Mouse (Mus musculus) stomach, embryonic 14.5 days (tissue): ENCODE data around the gene Emc6. TPM values are rescaled to one million over a fixed set of nuclear protein-coding genes. Genes with fewer than 3 reads are reported as not detected.

Experiments
- ATAC-seq: fragments of 200-750 bp; cut with Nextera tagmentation; 2 replicates; pipeline ENCODE4 v1.8.0; 2017; ENCODE audit warnings: low read depth, moderate TSS enrichment; ENCODE audit not compliant: insufficient number of reproducible peaks, insufficient read depth, low FRiP score
- H3K27ac ChIP-seq: fragments of 300-500 bp; sonication (generic); 2 replicates; pipeline ENCODE4 v1.5.1; 2014; ENCODE audit warnings: mild to moderate bottlenecking, low read length, moderate library complexity, mixed read lengths
- H3K27me3 ChIP-seq: fragments of 300-500 bp; sonication (generic); 2 replicates; pipeline ENCODE4 v1.6.1; 2014; ENCODE audit warnings: low read length, control low read depth, mixed read lengths; ENCODE audit not compliant: control insufficient read depth, insufficient read depth
- H3K36me3 ChIP-seq: fragments of 300-500 bp; sonication (generic); 2 replicates; pipeline ENCODE4 v1.6.1; 2014; ENCODE audit warnings: mild to moderate bottlenecking, control low read depth, low read length, moderate library complexity, mixed read lengths; ENCODE audit not compliant: control insufficient read depth, insufficient read depth
- H3K4me1 ChIP-seq: fragments of 300-500 bp; sonication (generic); 2 replicates; pipeline ENCODE4 v1.6.1; 2014; ENCODE audit warnings: low read length, control low read depth, mixed read lengths; ENCODE audit not compliant: control insufficient read depth, insufficient read depth
- H3K4me2 ChIP-seq: fragments of 300-500 bp; sonication (generic); replicated peaks from 2 replicates; pipeline ENCODE4 v1.6.1; 2014; ENCODE audit warnings: low read depth, low read length, control low read depth
- H3K4me3 ChIP-seq: fragments of 300-500 bp; sonication (generic); 2 replicates; pipeline ENCODE4 v1.5.1; 2014; ENCODE audit warnings: low read depth, low read length, control low read depth
- H3K9ac ChIP-seq: fragments of 300-500 bp; sonication (generic); replicated peaks from 2 replicates; pipeline ENCODE4 v1.6.1; 2014; ENCODE audit warnings: low read depth, mild to moderate bottlenecking, control low read depth, low read length, moderate library complexity, mixed read lengths
- H3K9me3 ChIP-seq: fragments of 300-500 bp; sonication (generic); 2 replicates; pipeline ENCODE4 v1.6.1; 2016; ENCODE audit warnings: low read depth, low read length, control low read depth; ENCODE audit not compliant: control insufficient read depth
- WGBS: fragments of 180-500 bp; shearing (Covaris S2); extraction: QIAGEN DNeasy Blood & Tissue Kit; methylation state at CpG from one replicate; pipeline ENCODE4 v1.1.7; 2014; 5-methylcytosine and 5-hydroxymethylcytosine counted together
- polyA plus RNA-seq: library from polyadenylated mRNA; unstranded; fragments of >200 nt; fragmentation: Nextera tagmentation; extraction: Ambion mirVana; gene quantifications from 2 replicates; pipeline ENCODE4 v1.2.1, GENCODE M21; 2014

The Emc6 gene
- polyA plus RNA-seq, 1 experiment from 2014 or later, result 116 TPM

GRCm38 (mm10) chr11:73205194-73205593, 28.4 kb upstream of the Emc6 start:
- Histone ChIP-seq H3K36me3 (no peaks in the 10 kb centered on the region), H3K4me2 (no peak overlapping the region), H3K9me3 (no peaks in the 10 kb centered on the region), H3K9ac (no peak overlapping the region), H3K27ac (no peak overlapping the region), H3K4me1 (no peaks in the 10 kb centered on the region), H3K4me3 (no peak overlapping the region), H3K27me3 (no peaks in the 10 kb centered on the region)
- 69% methylated on average over 7 of the region's 7 CpGs for WGBS
- ATAC-seq, result no peak

- no peak overlapping the region for H3K9ac ChIP-seq
- no peaks in the 10 kb centered on the region for H3K27me3 ChIP-seq
- H3K4me2 ChIP-seq, result no peak overlapping the region
- no peaks in the 10 kb centered on the region for H3K36me3 ChIP-seq
- no peaks in the 10 kb centered on the region for H3K9me3 ChIP-seq
- ATAC-seq, result no peak
- no peak overlapping the region for H3K4me3 ChIP-seq
- no peak overlapping the region for H3K27ac ChIP-seq
- no peaks in the 10 kb centered on the region; the same call in 1 of the 2 replicates for H3K4me1 ChIP-seq
- 83% methylated on average over 8 of the region's 8 CpGs for WGBS
Measured at GRCm38 (mm10) chr11:73203895-73204294, 27.1 kb upstream of the Emc6 start.

GRCm38 (mm10) chr11:73201597-73201996, 24.8 kb upstream of the Emc6 start:
- Histone ChIP-seq H3K4me3 (no peak overlapping the region), H3K9ac (no peak overlapping the region), H3K4me2 (no peak overlapping the region), H3K36me3 (no peaks in the 10 kb centered on the region), H3K27me3 (no peaks in the 10 kb centered on the region), H3K9me3 (no peaks in the 10 kb centered on the region), H3K4me1 (peaks cover 5% of the 10 kb centered on the region), H3K27ac (no peak overlapping the region)
- ATAC-seq, result no peak
- WGBS, result 34% methylated on average over 4 of the region's 4 CpGs

- Histone ChIP-seq H3K36me3 (no peaks in the 10 kb centered on the region), H3K9ac (no peak overlapping the region), H3K27ac (no peak overlapping the region), H3K4me1 (peaks cover 5% of the 10 kb centered on the region), H3K9me3 (no peaks in the 10 kb centered on the region), H3K4me2 (no peak overlapping the region), H3K4me3 (no peak overlapping the region), H3K27me3 (no peaks in the 10 kb centered on the region)
- 66% methylated on average over 2 of the region's 2 CpGs for WGBS
- no peak for ATAC-seq
Measured at GRCm38 (mm10) chr11:73201021-73201420, 24.2 kb upstream of the Emc6 start.

- no peak overlapping the region for H3K27ac ChIP-seq
- H3K36me3 ChIP-seq, result no peaks in the 10 kb centered on the region; the same call in 1 of the 2 replicates
- peak overlapping the region; percentile 73 for H3K4me3 ChIP-seq
- no peaks in the 10 kb centered on the region for H3K27me3 ChIP-seq
- 1% methylated on average over 12 of the region's 12 CpGs for WGBS
- no peaks in the 10 kb centered on the region for H3K9me3 ChIP-seq
- peak overlapping the region; percentile 95 for H3K4me2 ChIP-seq
- peak overlapping the region; percentile 57 for H3K9ac ChIP-seq
- H3K4me1 ChIP-seq, result peaks cover 5% of the 10 kb centered on the region
- no peak for ATAC-seq
Measured at GRCm38 (mm10) chr11:73199879-73200278, 23.0 kb upstream of the Emc6 start.

GRCm38 (mm10) chr11:73199230-73199712, 22.4 kb upstream of the Emc6 start, which contains the start of gene Shpk:
Gene Shpk (plus strand): TSS chr11:73199460.
- peak; percentile 98 for ATAC-seq

GRCm38 (mm10) chr11:73198603-73199229, 21.9 kb upstream of the Emc6 start, which contains the start of gene Ctns:
Gene Ctns (minus strand): TSS chr11:73199042.
- 2% methylated on average over 22 of the region's 22 CpGs for WGBS
- H3K27me3 ChIP-seq, result no peaks in the 10 kb centered on the region
- H3K4me1 ChIP-seq, result peaks cover 5% of the 10 kb centered on the region
- peak within 1 kb of the TSS; percentile 73 for H3K4me3 ChIP-seq
- no peak within 1 kb of the TSS for H3K27ac ChIP-seq
- no peaks in the 10 kb centered on the region for H3K9me3 ChIP-seq
- no peaks in the 10 kb centered on the region; the same call in 1 of the 2 replicates for H3K36me3 ChIP-seq
- peak within 1 kb of the TSS; percentile 95 for H3K4me2 ChIP-seq
- ATAC-seq, result peak; percentile 96
- H3K9ac ChIP-seq, result peak within 1 kb of the TSS; percentile 68

More at GRCm38 (mm10) chr11:73199230-73199712, 22.4 kb upstream of the Emc6 start, which contains the start of gene Shpk:
- Histone ChIP-seq H3K4me2 (peak within 1 kb of the TSS; percentile 95), H3K4me1 (peaks cover 5% of the 10 kb centered on the region), H3K9me3 (no peaks in the 10 kb centered on the region), H3K9ac (peak within 1 kb of the TSS; percentile 68), H3K36me3 (no peaks in the 10 kb centered on the region; the same call in 1 of the 2 replicates), H3K27me3 (no peaks in the 10 kb centered on the region), H3K27ac (no peak within 1 kb of the TSS), H3K4me3 (peak within 1 kb of the TSS; percentile 73)
- under 1% methylated on average over 32 of the region's 32 CpGs for WGBS

GRCm38 (mm10) chr11:73198190-73198589, 21.4 kb upstream of the Emc6 start:
- ATAC-seq, result no peak
- peaks cover 5% of the 10 kb centered on the region for H3K4me1 ChIP-seq
- H3K36me3 ChIP-seq, result no peaks in the 10 kb centered on the region; the same call in 1 of the 2 replicates
- H3K27me3 ChIP-seq, result no peaks in the 10 kb centered on the region
- WGBS, result 10% methylated on average over 1 of the region's 1 CpGs
- no peaks in the 10 kb centered on the region for H3K9me3 ChIP-seq
- H3K4me2 ChIP-seq, result peak overlapping the region; percentile 95
- no peak overlapping the region for H3K27ac ChIP-seq
- H3K4me3 ChIP-seq, result peak overlapping the region; percentile 73
- peak overlapping the region; percentile 68 for H3K9ac ChIP-seq
